Mouse (Mus musculus): ENCODE data around the gene Hand2. TPM values are rescaled to one million over a fixed set of nuclear protein-coding genes. Genes with fewer than 3 reads are reported as not detected.

Gene Hand2
- total RNA-seq, 2 experiments from 2014 or later, result 0.36 to 0.52 TPM

Other genes starting within 250 kb of the Hand2 start
- not detected for gene Scrg1, start 134.9 kb downstream of the Hand2 start, total RNA-seq (2021)
- gene Sap30, start 166.9 kb downstream of the Hand2 start, total RNA-seq (2021), result 10 to 100 TPM; 33.6 to 35.9 TPM
- 10 to 100 TPM; 47.8 to 57.6 TPM for gene Hmgb2, start 190.9 kb downstream of the Hand2 start, total RNA-seq (2021)

All from gastrocnemius, postnatal 10 days (tissue).